Comparison of ENCODE assay signal across 8 mouse cellular contexts in genomic region chr2:28582647-28583353, GRCm38 (mm10). TPM values are rescaled to one million over a fixed set of nuclear protein-coding genes. Genes with fewer than 3 reads are reported as not detected.
DNase-seq lines count a peak whose midpoint lies in the region; ATAC-seq and TF ChIP-seq lines count a peak whose summit lies in the region.

No protein-coding gene starts in this region.

- TF ChIP-seq POLR2A in kidney, adult 2 months (IDR thresholded peaks at IDR 0.05; ENCODE audit: low read depth, low read length) = peak; percentile 58
- no peak; the same call in 1 of the 2 replicates for TF ChIP-seq POLR2A in spleen, adult 2 months (IDR thresholded peaks at IDR 0.05; ENCODE audit: low read depth, low read length)

- WGBS in embryonic facial prominence, embryonic 13.5 days = under 1% methylated on average over 56 of the region's 56 CpGs
- WGBS in kidney, adult 2 months = under 1% methylated on average over 56 of the region's 56 CpGs
- WGBS in limb, embryonic 12.5 days = under 1% methylated on average over 56 of the region's 56 CpGs
- under 1% methylated on average over 56 of the region's 56 CpGs for WGBS in midbrain, embryonic 15.5 days
- under 1% methylated on average over 56 of the region's 56 CpGs for WGBS in spleen, adult 2 months

- no peaks in the 10 kb centered on the region for H3K9me3 ChIP-seq in embryonic facial prominence, embryonic 13.5 days
- no peaks in the 10 kb centered on the region for H3K9me3 ChIP-seq in limb, embryonic 12.5 days
- no peaks in the 10 kb centered on the region for H3K9me3 ChIP-seq in midbrain, embryonic 15.5 days

- H3K9ac ChIP-seq in embryonic facial prominence, embryonic 13.5 days = peak overlapping the region; percentile 78
- H3K9ac ChIP-seq in limb, embryonic 12.5 days (replicated peaks) = peak overlapping the region; percentile 67
- peak overlapping the region; percentile 68 for H3K9ac ChIP-seq in midbrain, embryonic 15.5 days

- peak overlapping the region; percentile 71 for H3K4me3 ChIP-seq in embryonic facial prominence, embryonic 13.5 days
- peak overlapping the region; percentile 99 for H3K4me3 ChIP-seq in kidney, adult 2 months (ENCODE audit: insufficient read depth, low read depth, low read length)
- peak overlapping the region; percentile 71 for H3K4me3 ChIP-seq in limb, embryonic 12.5 days (replicated peaks)
- H3K4me3 ChIP-seq in midbrain, embryonic 15.5 days = peak overlapping the region; percentile 81
- peak overlapping the region; percentile 85 for H3K4me3 ChIP-seq in spleen, adult 2 months (ENCODE audit: extremely low read depth, insufficient read depth, insufficient read length)

- H3K4me1 ChIP-seq in embryonic facial prominence, embryonic 13.5 days = peaks cover 23% of the 10 kb centered on the region
- no peaks in the 10 kb centered on the region for H3K4me1 ChIP-seq in kidney, adult 2 months (ENCODE audit: control insufficient read depth, insufficient read depth, low read length)
- peaks cover 10% of the 10 kb centered on the region; the same call in 1 of the 2 replicates for H3K4me1 ChIP-seq in limb, embryonic 12.5 days (replicated peaks)
- peaks cover 27% of the 10 kb centered on the region for H3K4me1 ChIP-seq in midbrain, embryonic 15.5 days
- no peaks in the 10 kb centered on the region for H3K4me1 ChIP-seq in spleen, adult 2 months (ENCODE audit: control insufficient read depth, insufficient read depth, insufficient read length)

- H3K36me3 ChIP-seq in embryonic facial prominence, embryonic 13.5 days = peaks cover 33% of the 10 kb centered on the region
- no peaks in the 10 kb centered on the region for H3K36me3 ChIP-seq in kidney, adult 2 months (ENCODE audit: control insufficient read depth, insufficient read depth, low read length)
- H3K36me3 ChIP-seq in limb, embryonic 12.5 days = peaks cover 32% of the 10 kb centered on the region
- H3K36me3 ChIP-seq in midbrain, embryonic 15.5 days (replicated peaks) = no peaks in the 10 kb centered on the region; the same call in 1 of the 2 replicates
- H3K36me3 ChIP-seq in spleen, adult 2 months (ENCODE audit: control insufficient read depth, insufficient read depth, low read length) = no peaks in the 10 kb centered on the region

- H3K27me3 ChIP-seq in embryonic facial prominence, embryonic 13.5 days = no peaks in the 10 kb centered on the region
- no peaks in the 10 kb centered on the region for H3K27me3 ChIP-seq in kidney, adult 2 months (replicated peaks; ENCODE audit: control insufficient read depth, insufficient read depth, low read length)
- no peaks in the 10 kb centered on the region for H3K27me3 ChIP-seq in limb, embryonic 12.5 days
- H3K27me3 ChIP-seq in midbrain, embryonic 15.5 days (replicated peaks) = no peaks in the 10 kb centered on the region
- no peaks in the 10 kb centered on the region for H3K27me3 ChIP-seq in spleen, adult 2 months (ENCODE audit: control insufficient read depth, insufficient read depth, low read length)

- peak overlapping the region; percentile 61 for H3K4me2 ChIP-seq in embryonic facial prominence, embryonic 13.5 days
- H3K4me2 ChIP-seq in limb, embryonic 12.5 days = peak overlapping the region; percentile 73
- H3K4me2 ChIP-seq in midbrain, embryonic 15.5 days = peak overlapping the region; percentile 69

- ATAC-seq in embryonic facial prominence, embryonic 13.5 days (ENCODE audit: insufficient number of reproducible peaks, insufficient read depth, low FRiP score, low TSS enrichment, low read depth) = peak; percentile 77
- ATAC-seq in limb, embryonic 12.5 days (ENCODE audit: insufficient number of reproducible peaks, insufficient read depth, low FRiP score, low TSS enrichment, low read depth) = peak; percentile 88
- peak; percentile 92 for ATAC-seq in midbrain, embryonic 15.5 days (replicated peaks)

- peak overlapping the region; percentile 95 for H3K27ac ChIP-seq in embryonic facial prominence, embryonic 13.5 days
- peak overlapping the region; percentile 88 for H3K27ac ChIP-seq in kidney, adult 2 months (ENCODE audit: insufficient read depth, low read depth, low read length)
- H3K27ac ChIP-seq in limb, embryonic 12.5 days = peak overlapping the region; percentile 89
- peak overlapping the region; percentile 94 for H3K27ac ChIP-seq in midbrain, embryonic 15.5 days
- H3K27ac ChIP-seq in spleen, adult 2 months (ENCODE audit: insufficient read depth, low read length) = peak overlapping the region; percentile 68

- TF ChIP-seq CTCF in kidney, adult 2 months (conservative IDR thresholded peaks at IDR 0.05; ENCODE audit: insufficient read depth, insufficient read length, low read depth, low read length) = no peak
- no peak for TF ChIP-seq CTCF in spleen, adult 2 months (IDR thresholded peaks at IDR 0.05; ENCODE audit: extremely low read depth, insufficient read depth, insufficient read length, insufficient replicate concordance)

- DNase-seq in 3134 (ENCODE audit: extremely low read depth, insufficient read length, low spot score) = peak; percentile 90
- peak; percentile 87 to 90 for DNase-seq in adrenal gland, postnatal 36 days
- peak; percentile 92 to 95 for DNase-seq in heart, adult 18-20 months
- peak; percentile 95 for DNase-seq in kidney, adult 2 months
- peak; percentile 74 to 77 for DNase-seq in spleen, adult 2 months (ENCODE audit: low read depth in 1 of 2, low spot score in 2 of 2)

RNA-seq across cellular contexts. Expression of gene Gtf3c5, which starts 0.8 kb away (rescaled TPM):
- total RNA-seq in adrenal gland, postnatal 36 days (2021) = 10 to 100 TPM; 17.5 to 19.5 TPM
- 50.4 and 51.6 TPM in 2 replicates for polyA plus RNA-seq in embryonic facial prominence, embryonic 13.5 days (2015; fragmentation: Nextera tagmentation; extraction: Ambion mirVana)
- 10 to 100 TPM in 1 of 2 experiments, 1 to 10 TPM in 1; 9.3 to 10.2 TPM for total RNA-seq in heart, adult 18-20 months (2021)
- 20.4 and 20.8 TPM in 2 replicates for polyA plus RNA-seq in kidney, adult 2 months (2012; rRNA removed)
- polyA plus RNA-seq in limb, embryonic 12.5 days (2016; fragmentation: Nextera tagmentation; extraction: Ambion mirVana) = 56.7 and 59.1 TPM in 2 replicates
- polyA plus RNA-seq in midbrain, embryonic 15.5 days (2015; fragmentation: Nextera tagmentation; extraction: Ambion mirVana) = 48.2 and 49.2 TPM in 2 replicates
- 13.3 and 15.4 TPM in 2 replicates for polyA plus RNA-seq in spleen, adult 2 months (2012; rRNA removed)

RNA-seq across cellular contexts. Expression of gene Cel, which starts 19.6 kb away (rescaled TPM):
- not detected for total RNA-seq in adrenal gland, postnatal 36 days (2021)
- 0.17 TPM in 1 of 2 replicates, not detected in the other for polyA plus RNA-seq in embryonic facial prominence, embryonic 13.5 days (2015; fragmentation: Nextera tagmentation; extraction: Ambion mirVana)
- total RNA-seq in heart, adult 18-20 months (2021) = not detected
- polyA plus RNA-seq in kidney, adult 2 months (2012; rRNA removed) = 0.15 TPM in 1 of 2 replicates, not detected in the other
- not detected in 2 replicates for polyA plus RNA-seq in limb, embryonic 12.5 days (2016; fragmentation: Nextera tagmentation; extraction: Ambion mirVana)
- polyA plus RNA-seq in midbrain, embryonic 15.5 days (2015; fragmentation: Nextera tagmentation; extraction: Ambion mirVana) = 0.10 and 0.13 TPM in 2 replicates
- polyA plus RNA-seq in spleen, adult 2 months (2012; rRNA removed) = 1,405 and 1,688 TPM in 2 replicates

RNA-seq across cellular contexts. Expression of gene Gfi1b, which starts 39.0 kb away (rescaled TPM):
- total RNA-seq in adrenal gland, postnatal 36 days (2021) = not detected
- polyA plus RNA-seq in embryonic facial prominence, embryonic 13.5 days (2015; fragmentation: Nextera tagmentation; extraction: Ambion mirVana) = 0.77 and 0.84 TPM in 2 replicates
- not detected for total RNA-seq in heart, adult 18-20 months (2021)
- 0.06 and 0.30 TPM in 2 replicates for polyA plus RNA-seq in kidney, adult 2 months (2012; rRNA removed)
- polyA plus RNA-seq in limb, embryonic 12.5 days (2016; fragmentation: Nextera tagmentation; extraction: Ambion mirVana) = 0.55 and 2.2 TPM in 2 replicates
- not detected in 2 replicates for polyA plus RNA-seq in midbrain, embryonic 15.5 days (2015; fragmentation: Nextera tagmentation; extraction: Ambion mirVana)
- polyA plus RNA-seq in spleen, adult 2 months (2012; rRNA removed) = 22.1 and 31.1 TPM in 2 replicates

RNA-seq across cellular contexts. Expression of gene Tsc1, which starts 58.2 kb away (rescaled TPM):
- 10 to 100 TPM; 17.6 to 19.6 TPM for total RNA-seq in adrenal gland, postnatal 36 days (2021)
- polyA plus RNA-seq in embryonic facial prominence, embryonic 13.5 days (2015; fragmentation: Nextera tagmentation; extraction: Ambion mirVana) = 23.7 and 23.9 TPM in 2 replicates
- total RNA-seq in heart, adult 18-20 months (2021) = 10 to 100 TPM; 26.6 to 28.4 TPM
- polyA plus RNA-seq in kidney, adult 2 months (2012; rRNA removed) = 17.5 and 21.4 TPM in 2 replicates
- 24.9 and 25.4 TPM in 2 replicates for polyA plus RNA-seq in limb, embryonic 12.5 days (2016; fragmentation: Nextera tagmentation; extraction: Ambion mirVana)
- polyA plus RNA-seq in midbrain, embryonic 15.5 days (2015; fragmentation: Nextera tagmentation; extraction: Ambion mirVana) = 38.6 and 40.3 TPM in 2 replicates
- polyA plus RNA-seq in spleen, adult 2 months (2012; rRNA removed) = 12.1 and 12.5 TPM in 2 replicates

Comparison
In these comparisons a context has a peak if more than half of its experiments do, and no peak if none do; other contexts are left out.
1. Peak in every context shown above with its lines: DNase-seq, ATAC-seq, H3K4me3 ChIP-seq and H3K27ac ChIP-seq.
2. RNA of gene Cel, which starts 19.6 kb away (polyA plus RNA-seq): 1,405 to 1,688 TPM in spleen, adult 2 months; 0.10 to 0.13 TPM in midbrain, embryonic 15.5 days, 0.17 TPM in embryonic facial prominence, embryonic 13.5 days, 0.15 TPM in kidney, adult 2 months and not detected in limb, embryonic 12.5 days; every median in the first group is over 1,000 times any median in the second.